Mouse (Mus musculus) megakaryocyte progenitor cell, adult 5-6 weeks (primary cell): ENCODE measurements around the gene Ascl5. TPM values are rescaled to one million over a fixed set of nuclear protein-coding genes. Genes with fewer than 3 reads are reported as not detected.

Experiments
- ATAC-seq: replicated peaks from 2 replicates; pipeline ENCODE4 v1.8.0; 2016; ENCODE audit warnings: mild to moderate bottlenecking, moderate TSS enrichment, inconsistent platforms; ENCODE audit not compliant: poor library complexity
- total RNA-seq, 2 experiments: library from RNA; stranded (forward) in 1 of 2; stranded (reverse) in 1 of 2; fragments of 157-497, 149-512 nt in 1 of 2; fragments of 200-1000 nt in 1 of 2; gene quantifications; 2 replicates each; pipeline versions ENCODE4 v1.2.3 to v1.2.4; 2015 to 2017

Ascl5 gene
- total RNA-seq (2015): not detected in 2 replicates
- not detected in 2 replicates for total RNA-seq (2017)

GRCm38 (mm10) chr1:136050312-136051012, at the start of gene Ascl5:
TSS of gene Ascl5 (plus strand) at chr1:136050804.
- no peak for ATAC-seq

DNA sequence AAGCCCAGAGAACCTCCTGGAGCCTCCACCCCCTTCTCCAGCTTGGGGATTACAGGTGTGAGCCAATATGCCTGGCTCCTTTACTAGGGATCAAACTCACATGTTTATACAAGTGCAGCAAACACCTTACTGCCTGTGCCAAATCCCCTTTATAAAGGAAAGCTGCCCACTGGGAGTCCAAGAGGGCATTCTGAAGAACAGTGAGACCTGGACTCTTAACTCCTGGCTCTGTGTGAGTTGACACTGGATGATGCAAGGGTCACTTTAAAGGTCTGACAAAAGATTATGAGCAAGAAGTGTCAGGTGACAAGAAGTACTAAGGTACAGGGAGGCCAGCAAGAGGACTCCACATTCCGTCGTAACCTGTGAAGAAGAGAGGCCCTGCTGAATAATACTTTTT, 49.2 kb upstream of the Ascl5 start:
- ATAC-seq: no peak

GRCm38 (mm10) chr1:136006292-136006748, 44.3 kb upstream of the Ascl5 start, which contains the start of gene Igfn1:
TSS of gene Igfn1 (minus strand) at chr1:136006342.
- no peak for ATAC-seq

GRCm38 (mm10) chr1:136007211-136008158, 43.1 kb upstream of the Ascl5 start, which contains the start of gene Tmem9:
TSS of gene Tmem9 (plus strand) at chr1:136008150.
- peak; percentile 99 for ATAC-seq

DNA sequence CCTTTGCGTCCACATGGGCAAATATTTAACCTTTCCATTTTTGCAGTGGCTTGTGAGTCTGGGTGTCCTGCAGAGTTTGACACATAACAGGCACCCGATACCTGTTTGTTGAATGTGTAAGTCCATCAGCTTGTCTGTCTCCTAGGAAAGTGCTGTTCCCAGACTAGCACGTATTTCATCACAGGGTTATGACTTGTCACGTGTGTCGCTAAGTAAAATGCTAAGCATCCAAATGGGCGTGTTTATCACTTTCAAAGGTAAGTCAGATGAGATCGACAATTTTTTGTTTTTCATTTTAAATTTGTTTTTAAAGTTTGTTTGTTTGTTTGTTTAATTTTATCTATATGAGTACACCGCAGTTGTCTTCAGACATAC, 42.5 kb upstream of the Ascl5 start:
- ATAC-seq: peak; percentile 42

- no peak for ATAC-seq
Measured at GRCm38 (mm10) chr1:136010247-136010646, 40.4 kb upstream of the Ascl5 start.

GRCm38 (mm10) chr1:136013513-136013912, 37.1 kb upstream of the Ascl5 start:
- no peak for ATAC-seq

DNA sequence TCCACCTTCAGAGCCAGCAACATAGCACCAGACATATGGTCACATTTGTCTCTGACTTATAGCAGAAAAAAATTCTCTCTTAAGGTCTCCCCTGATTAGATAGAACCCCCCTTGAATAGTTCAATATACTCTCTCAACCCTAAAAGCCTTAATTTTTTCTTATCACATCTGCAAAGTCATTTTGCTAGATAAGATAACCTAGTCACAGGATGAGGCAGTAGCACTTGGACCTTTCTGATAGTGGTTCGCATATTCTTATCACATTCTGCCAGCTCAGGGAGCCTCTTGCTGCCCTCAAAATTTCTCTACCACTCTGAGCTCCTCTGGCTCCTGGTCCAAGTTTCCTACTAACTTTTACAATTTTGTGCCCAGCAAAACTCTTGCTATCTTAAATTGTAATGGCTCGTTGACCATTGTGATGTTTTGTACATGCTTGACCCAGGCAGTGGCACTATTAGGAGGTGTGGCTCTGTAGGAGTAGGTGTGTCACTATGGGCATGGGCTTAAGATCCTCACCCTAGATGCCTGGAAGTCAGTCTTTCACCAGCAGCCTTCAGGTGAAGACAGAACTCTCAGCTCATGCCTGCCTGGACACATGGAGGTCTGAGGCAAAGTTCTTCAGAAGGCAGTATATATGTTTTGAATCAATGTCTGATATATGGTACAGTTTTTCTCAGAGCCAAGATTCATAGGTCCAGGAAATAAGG, 35.7 kb upstream of the Ascl5 start:
- ATAC-seq: peak; percentile 71

- no peak for ATAC-seq
Measured at GRCm38 (mm10) chr1:136017307-136017706, 33.3 kb upstream of the Ascl5 start.

- peak; percentile 92 for ATAC-seq
Measured at GRCm38 (mm10) chr1:136017907-136018313, 32.7 kb upstream of the Ascl5 start.

- no peak for ATAC-seq
Measured at GRCm38 (mm10) chr1:136018390-136019189, 32.0 kb upstream of the Ascl5 start.

- ATAC-seq: no peak
Measured at GRCm38 (mm10) chr1:136030201-136030600, 20.4 kb upstream of the Ascl5 start.

DNA sequence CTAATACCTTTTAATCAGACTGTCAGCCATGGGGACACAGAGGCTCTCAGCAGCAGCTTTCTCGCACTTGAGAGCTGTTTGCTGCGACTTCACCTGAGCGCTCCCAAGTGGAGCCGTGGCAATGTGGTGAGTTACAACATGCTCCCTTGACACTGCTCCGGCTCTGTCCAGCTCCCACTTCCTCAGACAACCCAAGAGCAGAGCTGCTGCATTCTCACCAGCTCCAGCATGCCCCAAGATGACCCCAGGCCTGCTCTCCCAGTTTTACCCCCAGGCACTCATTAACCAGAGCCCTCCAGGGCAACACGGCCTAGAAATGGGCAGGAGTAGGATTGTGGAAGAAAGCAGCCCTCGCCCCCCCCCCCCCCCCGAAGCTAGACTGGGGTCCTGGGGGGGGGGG, 18.9 kb upstream of the Ascl5 start:
- no peak for ATAC-seq

- ATAC-seq: no peak
Measured at GRCm38 (mm10) chr1:136032961-136033360, 17.6 kb upstream of the Ascl5 start.

DNA sequence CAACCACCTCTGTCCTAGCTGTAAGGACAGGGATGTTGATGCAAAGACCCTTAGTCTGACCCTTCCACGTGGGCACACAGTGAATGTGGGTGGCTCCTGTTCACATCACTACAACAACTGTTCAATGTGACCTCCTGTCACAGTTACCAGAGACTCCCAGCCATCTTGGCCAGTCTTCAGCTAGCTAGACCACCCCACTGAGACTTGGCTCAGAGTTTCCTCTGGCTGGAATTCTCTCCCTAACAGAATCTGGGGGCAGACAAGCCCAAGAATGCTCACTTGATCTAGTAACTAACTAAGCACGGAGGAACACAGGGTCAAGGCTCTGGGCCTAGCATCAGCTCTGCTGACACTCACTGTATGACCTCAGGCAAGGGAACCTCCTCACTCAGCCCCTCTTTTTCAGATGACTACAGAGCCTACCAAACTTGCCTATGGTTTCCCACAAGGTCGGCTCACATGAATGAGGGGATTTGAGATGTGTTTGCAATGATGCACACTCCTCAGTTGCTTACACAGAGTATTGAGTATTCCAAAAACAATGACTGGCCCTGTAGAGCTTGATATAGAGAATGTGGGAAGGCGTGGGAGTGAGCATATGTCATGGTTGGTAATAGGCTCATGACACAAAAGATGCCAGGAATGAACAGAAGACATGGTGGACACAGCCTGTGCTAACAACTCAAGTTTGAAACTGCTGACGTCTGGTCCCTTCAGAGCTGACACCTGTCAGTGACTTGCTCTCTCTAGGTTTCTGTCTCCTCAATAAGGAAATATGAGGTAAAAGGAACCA, 11.7 kb upstream of the Ascl5 start:
- no peak for ATAC-seq

- ATAC-seq: no peak
Measured at GRCm38 (mm10) chr1:136040452-136040851, 10.2 kb upstream of the Ascl5 start.

DNA sequence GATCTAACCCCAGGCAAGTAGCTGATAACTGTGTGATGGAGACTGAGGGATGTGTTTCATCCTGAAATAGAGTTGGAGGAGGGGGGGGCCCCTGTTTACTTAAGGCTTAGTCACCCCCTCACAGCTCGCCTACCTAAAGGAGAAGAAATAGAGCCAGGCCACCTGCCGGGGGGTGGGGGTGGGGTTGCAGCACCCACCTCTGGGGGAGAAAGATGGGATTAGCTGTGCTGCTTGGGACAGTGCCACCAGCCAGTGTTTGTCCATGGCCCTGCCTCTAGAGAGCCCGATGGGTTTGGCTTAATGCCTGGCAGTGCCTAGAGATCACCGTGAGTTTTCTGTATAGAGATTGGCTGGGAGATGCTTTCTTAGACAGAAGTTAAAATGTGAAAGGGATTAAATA, 9.7 kb upstream of the Ascl5 start:
- no peak for ATAC-seq

DNA sequence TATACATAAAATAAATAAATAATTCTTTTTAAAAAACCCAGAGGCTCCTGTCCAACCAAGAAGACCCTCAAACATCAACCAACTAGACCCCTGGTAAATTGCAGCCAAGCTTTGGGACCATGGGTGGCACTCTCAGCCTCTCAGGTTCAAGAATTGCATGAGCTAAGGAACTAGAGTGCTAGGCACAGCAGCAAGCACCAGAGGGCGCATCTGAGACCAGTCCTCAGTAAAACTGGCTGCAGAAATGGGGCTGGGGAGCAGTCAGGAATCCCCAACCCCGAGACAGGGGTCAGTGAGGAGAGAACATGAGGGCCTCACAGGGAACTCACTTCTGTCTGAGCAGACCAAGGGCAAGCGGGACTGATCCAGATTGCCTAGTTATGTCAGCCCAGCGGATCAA, 4.8 kb upstream of the Ascl5 start:
- peak; percentile 80 for ATAC-seq

DNA sequence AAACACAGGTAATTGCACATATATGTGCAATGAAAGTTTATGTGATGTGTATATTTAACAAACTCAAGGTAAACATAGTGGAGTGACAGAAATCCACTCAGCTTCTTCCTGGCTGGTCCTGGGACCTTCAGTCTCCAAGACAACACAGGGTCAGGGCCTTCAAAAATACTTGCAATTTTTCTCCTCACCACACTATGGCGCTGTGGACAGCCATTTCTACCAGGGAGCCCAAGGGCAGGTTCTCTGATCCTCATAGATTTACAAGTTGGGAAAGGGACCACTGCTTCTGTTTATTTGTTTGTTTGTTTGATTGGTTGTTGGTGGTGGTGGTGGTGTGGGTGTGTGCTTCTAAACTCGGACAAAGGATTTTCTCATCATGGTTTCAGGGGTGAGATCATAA, 3.2 kb upstream of the Ascl5 start:
- peak; percentile 67 for ATAC-seq
